Mouse (Mus musculus) intestine, postnatal 0 days (tissue): ENCODE measurements around the gene Col15a1. TPM values are rescaled to one million over a fixed set of nuclear protein-coding genes. Genes with fewer than 3 reads are reported as not detected.
A peak's percentile ranks its signal among the peaks of the same experiment; 100 is the strongest.

Experiments
- ATAC-seq: fragments of 200-750 bp; cut with Nextera tagmentation; 2 replicates; pipeline ENCODE4 v1.8.0; 2017; ENCODE audit warnings: mild to moderate bottlenecking, moderate TSS enrichment, moderate library complexity
- H3K27ac ChIP-seq: fragments of 300-500 bp; sonication (generic); 2 replicates; pipeline ENCODE4 v1.5.1; 2014; ENCODE audit warnings: mild to moderate bottlenecking, low read depth, low read length, moderate library complexity
- H3K27me3 ChIP-seq: fragments of 300-500 bp; sonication (generic); replicated peaks from 2 replicates; pipeline ENCODE4 v1.6.1; 2014; ENCODE audit warnings: low read length, mixed read lengths; ENCODE audit not compliant: control insufficient read depth, insufficient read depth
- H3K36me3 ChIP-seq: fragments of 300-500 bp; sonication (generic); 2 replicates; pipeline ENCODE4 v1.6.1; 2014; ENCODE audit warnings: mild to moderate bottlenecking, moderate library complexity; ENCODE audit not compliant: control insufficient read depth, insufficient read depth
- H3K4me1 ChIP-seq: fragments of 300-500 bp; sonication (generic); replicated peaks from 2 replicates; pipeline ENCODE4 v1.6.1; 2014; ENCODE audit warnings: antibody characterized with exemption, low read length, mixed read lengths; ENCODE audit not compliant: control insufficient read depth, insufficient read depth
- H3K4me2 ChIP-seq: fragments of 300-500 bp; sonication (generic); replicated peaks from 2 replicates; pipeline ENCODE4 v1.6.1; 2014; ENCODE audit warnings: low read depth, mild to moderate bottlenecking, moderate library complexity
- H3K4me3 ChIP-seq: fragments of 300-500 bp; sonication (generic); 2 replicates; pipeline ENCODE4 v1.5.1; 2014; ENCODE audit warnings: low read depth, low read length
- H3K9ac ChIP-seq: fragments of 300-500 bp; sonication (generic); 2 replicates; pipeline ENCODE4 v1.6.1; 2014; ENCODE audit warnings: mild to moderate bottlenecking, low read depth, low read length
- H3K9me3 ChIP-seq: fragments of 300-500 bp; sonication (generic); 2 replicates; pipeline ENCODE4 v1.6.1; 2016; ENCODE audit warnings: mixed run types; ENCODE audit not compliant: control insufficient read depth
- CTCF ChIP-seq: sonication (generic); IDR thresholded peaks from 2 replicates; pipeline ENCODE4 v1.5.1; 2016; ENCODE audit warnings: low read depth, mild to moderate bottlenecking, control low read depth, antibody characterized with exemption, moderate library complexity
- WGBS: fragments of 180-500 bp; shearing (Covaris S2); extraction: QIAGEN DNeasy Blood & Tissue Kit; methylation state at CpG from one replicate; pipeline ENCODE4 v1.1.7; 2014; 5-methylcytosine and 5-hydroxymethylcytosine counted together
- polyA plus RNA-seq: library from polyadenylated mRNA; unstranded; fragments of >200 nt; fragmentation: Nextera tagmentation; extraction: Ambion mirVana; gene quantifications from 2 replicates; pipeline ENCODE4 v1.2.1, GENCODE M21; 2015

The Col15a1 gene
- polyA plus RNA-seq, 1 experiment from 2014 or later: 13.1 TPM

- no peak overlapping the region for H3K9ac ChIP-seq
- H3K4me1 ChIP-seq: peaks cover 4% of the 10 kb centered on the region; the same call in 1 of the 2 replicates
- WGBS: 49% methylated on average over 3 of the region's 3 CpGs
- no peak overlapping the region for H3K4me3 ChIP-seq
- H3K27me3 ChIP-seq: no peaks in the 10 kb centered on the region
- H3K9me3 ChIP-seq: peaks cover 8% of the 10 kb centered on the region; the same call in 1 of the 2 replicates
- H3K36me3 ChIP-seq: 0 out of 2 replicates have a peak, but pooled peaks cover 3% of the 10 kb centered on the region
- H3K4me2 ChIP-seq: no peak overlapping the region
- no peak for ATAC-seq
- TF ChIP-seq CTCF: no peak
- no peak overlapping the region for H3K27ac ChIP-seq
Measured at GRCm38 (mm10) chr4:47295547-47295946, 87.6 kb downstream of the Col15a1 start.

- Histone ChIP-seq H3K9me3 (peaks cover 8% of the 10 kb centered on the region; the same call in 1 of the 2 replicates), H3K36me3 (no peaks in the 10 kb centered on the region), H3K27me3 (no peaks in the 10 kb centered on the region), H3K27ac (no peak overlapping the region), H3K4me2 (no peak overlapping the region), H3K4me1 (no peaks in the 10 kb centered on the region), H3K4me3 (no peak overlapping the region), H3K9ac (no peak overlapping the region)
- WGBS: 89% methylated on average over 2 of the region's 2 CpGs
- no peak for ATAC-seq
- TF ChIP-seq CTCF: no peak
Measured at GRCm38 (mm10) chr4:47300701-47301100, 92.7 kb downstream of the Col15a1 start.

GRCm38 (mm10) chr4:47302610-47303009 lies 94.6 kb downstream of the Col15a1 start:
- H3K4me2 ChIP-seq: no peak overlapping the region
- no peak overlapping the region for H3K9ac ChIP-seq
- no peaks in the 10 kb centered on the region for H3K36me3 ChIP-seq
- H3K9me3 ChIP-seq: peaks cover 8% of the 10 kb centered on the region; the same call in 1 of the 2 replicates
- no peak overlapping the region for H3K4me3 ChIP-seq
- no peak for ATAC-seq
- WGBS: 88% methylated on average over 7 of the region's 7 CpGs
- no peak for TF ChIP-seq CTCF
- no peaks in the 10 kb centered on the region for H3K27me3 ChIP-seq
- H3K4me1 ChIP-seq: no peaks in the 10 kb centered on the region
- no peak overlapping the region for H3K27ac ChIP-seq

GRCm38 (mm10) chr4:47303340-47303998 lies 95.5 kb downstream of the Col15a1 start:
- peaks cover 5% of the 10 kb centered on the region; the same call in 1 of the 2 replicates for H3K9me3 ChIP-seq
- ATAC-seq: no peak
- H3K36me3 ChIP-seq: no peaks in the 10 kb centered on the region
- no peak overlapping the region for H3K4me3 ChIP-seq
- no peak overlapping the region for H3K4me2 ChIP-seq
- H3K9ac ChIP-seq: no peak overlapping the region
- H3K27ac ChIP-seq: no peak overlapping the region
- 68% methylated on average over 5 of the region's 5 CpGs for WGBS
- no peak for TF ChIP-seq CTCF
- H3K4me1 ChIP-seq: no peaks in the 10 kb centered on the region
- no peaks in the 10 kb centered on the region for H3K27me3 ChIP-seq

GRCm38 (mm10) chr4:47309886-47310625 lies 102.1 kb downstream of the Col15a1 start:
- Histone ChIP-seq H3K27me3 (no peaks in the 10 kb centered on the region), H3K9ac (no peak overlapping the region), H3K36me3 (no peaks in the 10 kb centered on the region), H3K27ac (no peak overlapping the region), H3K4me2 (no peak overlapping the region), H3K4me1 (no peaks in the 10 kb centered on the region; the same call in 1 of the 2 replicates), H3K4me3 (no peak overlapping the region), H3K9me3 (no peaks in the 10 kb centered on the region)
- peak; percentile 72 for ATAC-seq
- no peak for TF ChIP-seq CTCF
- WGBS: 66% methylated on average over 12 of the region's 12 CpGs

GRCm38 (mm10) chr4:47310812-47311211 lies 102.9 kb downstream of the Col15a1 start:
- no peaks in the 10 kb centered on the region; the same call in 1 of the 2 replicates for H3K4me1 ChIP-seq
- no peak overlapping the region for H3K4me3 ChIP-seq
- H3K9me3 ChIP-seq: no peaks in the 10 kb centered on the region
- no peak overlapping the region for H3K27ac ChIP-seq
- H3K4me2 ChIP-seq: no peak overlapping the region
- H3K27me3 ChIP-seq: no peaks in the 10 kb centered on the region
- H3K9ac ChIP-seq: no peak overlapping the region
- peak; percentile 86 for ATAC-seq
- H3K36me3 ChIP-seq: no peaks in the 10 kb centered on the region
- 30% methylated on average over 6 of the region's 6 CpGs for WGBS
- TF ChIP-seq CTCF: no peak
